Mouse (Mus musculus): ENCODE measurements at regions not wholly inside any gene's neighbourhood (a gene's known extent, or its start where the extent isn't known, plus 50 kb on each side); places are given as distances from the start of the nearest gene placed in this dataset.

DNA sequence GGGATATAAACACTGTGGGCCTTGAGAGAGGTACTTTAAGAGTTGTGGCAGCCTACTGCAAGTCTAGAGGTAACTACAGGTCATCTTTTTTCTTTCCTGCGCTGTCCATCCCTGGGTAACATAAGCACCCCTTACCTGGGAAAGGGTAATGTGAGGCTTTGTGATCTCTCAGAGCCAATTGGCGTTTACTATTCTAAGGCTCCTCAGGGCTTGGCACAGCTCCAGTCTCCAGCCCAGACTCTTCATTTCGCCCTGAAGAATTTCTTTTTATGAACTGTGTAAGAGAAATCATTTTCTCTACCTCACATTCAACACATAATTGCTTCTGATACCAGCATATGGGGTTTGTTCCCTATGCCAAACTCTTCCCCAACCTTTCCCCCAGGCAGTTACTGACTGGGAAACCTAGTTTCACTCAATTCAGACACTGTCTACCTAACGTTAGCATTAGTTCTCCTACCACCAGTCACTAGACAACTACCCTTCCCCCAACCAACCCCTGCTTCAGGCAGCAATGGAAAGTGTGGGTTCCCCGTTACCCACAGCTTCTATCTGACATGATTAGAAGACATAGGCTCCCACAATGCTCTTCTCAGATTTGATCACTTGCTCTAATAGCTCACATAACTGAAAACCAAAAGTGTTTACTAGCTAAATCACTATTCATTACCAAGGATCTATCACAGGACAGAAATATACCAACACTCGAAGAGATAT is 52.4 kb upstream of the Acbd6 start:
- no peak for DNase-seq (ENCODE audit: low read depth, low spot score)

More for the DNA sequence above, 52.4 kb upstream of the Acbd6 start:
- H3K4me3 ChIP-seq (ENCODE audit: control insufficient read depth in 1 of 2, insufficient read depth in 1 of 2, low read depth in 2 of 2, low read length in 2 of 2), result no peak overlapping the region
- H3K79me2 ChIP-seq (ENCODE audit: control insufficient read depth, insufficient read depth, low read length, poor library complexity), result no peaks in the 10 kb centered on the region
- no peaks in the 10 kb centered on the region for H3K36me3 ChIP-seq (ENCODE audit: control insufficient read depth in 1 of 2, insufficient read depth in 2 of 2, low read length in 2 of 2)
- H3K27me3 ChIP-seq (ENCODE audit: control insufficient read depth in 1 of 2, insufficient read depth in 2 of 2, low read length in 2 of 2), result peaks cover 0 to 4% of the 10 kb centered on the region in 2 experiments; a peak in 3 of 4 replicates
- TF ChIP-seq SIN3A (IDR thresholded peaks at IDR 0.05; ENCODE audit: low read length) (no peak), SMC3 (IDR thresholded peaks at IDR 0.05; ENCODE audit: low read depth, low read length) (no peak), POLR2AphosphoS5 (IDR thresholded peaks at IDR 0.05; ENCODE audit: borderline replicate concordance, low read depth, low read length) (no peak), RAD21 (IDR thresholded peaks at IDR 0.05; ENCODE audit: low read depth, low read length) (no peak), CTCF (IDR thresholded peaks at IDR 0.05 in 2 of 3, conservative IDR thresholded peaks at IDR 0.05 in 1 of 3; ENCODE audit: control insufficient read depth in 1 of 3, insufficient read depth in 1 of 3, low read depth in 2 of 3, low read length in 3 of 3, poor library complexity in 1 of 3, severe bottlenecking in 1 of 3) (no peak), MYC (IDR thresholded peaks at IDR 0.05; ENCODE audit: low read depth, low read length) (no peak), GATA1 (IDR thresholded peaks at IDR 0.05; ENCODE audit: low read depth, low read length) (no peak), EP300 (IDR thresholded peaks at IDR 0.05; ENCODE audit: low read depth in 1 of 2, low read length in 2 of 2) (no peak), POLR2AphosphoS2 (IDR thresholded peaks at IDR 0.05; ENCODE audit: low read length) (no peak), USF2 (IDR thresholded peaks at IDR 0.05; ENCODE audit: borderline replicate concordance in 1 of 2, insufficient read depth in 1 of 2, low read depth in 1 of 2, low read length in 2 of 2) (no peak), ETS1 (IDR thresholded peaks at IDR 0.05; ENCODE audit: low read depth, low read length) (no peak), MAFK (IDR thresholded peaks at IDR 0.05; ENCODE audit: borderline replicate concordance, low read depth, low read length) (no peak), CHD2 (IDR thresholded peaks at IDR 0.05; ENCODE audit: low read length) (no peak), E2F4 (IDR thresholded peaks at IDR 0.05; ENCODE audit: borderline replicate concordance, low read depth, low read length) (no peak), TAL1 (IDR thresholded peaks at IDR 0.05; ENCODE audit: low read length) (no peak), JUND (IDR thresholded peaks at IDR 0.05; ENCODE audit: low read depth, low read length) (no peak), NRF1 (IDR thresholded peaks at IDR 0.05; ENCODE audit: insufficient read depth, low read depth, low read length, poor library complexity, severe bottlenecking) (no peak), TCF12 (IDR thresholded peaks at IDR 0.05; ENCODE audit: low read depth, low read length) (no peak)
- no peaks in the 10 kb centered on the region for H3K4me1 ChIP-seq (ENCODE audit: control insufficient read depth in 1 of 2, insufficient read depth in 2 of 2, low read length in 2 of 2)
- no peaks in the 10 kb centered on the region for H3K9me3 ChIP-seq (replicated peaks; ENCODE audit: insufficient read depth, low read length)
- H3K9ac ChIP-seq (ENCODE audit: control insufficient read depth, low read depth, low read length, poor library complexity, severe bottlenecking), result no peak overlapping the region
- H3K27ac ChIP-seq (ENCODE audit: control insufficient read depth, low read depth, low read length), result no peak overlapping the region

Data from MEL (cell line).